Mouse (Mus musculus): ENCODE results near the gene Ebf1. TPM values are rescaled to one million over a fixed set of nuclear protein-coding genes. Genes with fewer than 3 reads are reported as not detected.

The Ebf1 gene
- polyA plus RNA-seq, 1 experiment from 2014 or later: 30.7 TPM

DNA sequence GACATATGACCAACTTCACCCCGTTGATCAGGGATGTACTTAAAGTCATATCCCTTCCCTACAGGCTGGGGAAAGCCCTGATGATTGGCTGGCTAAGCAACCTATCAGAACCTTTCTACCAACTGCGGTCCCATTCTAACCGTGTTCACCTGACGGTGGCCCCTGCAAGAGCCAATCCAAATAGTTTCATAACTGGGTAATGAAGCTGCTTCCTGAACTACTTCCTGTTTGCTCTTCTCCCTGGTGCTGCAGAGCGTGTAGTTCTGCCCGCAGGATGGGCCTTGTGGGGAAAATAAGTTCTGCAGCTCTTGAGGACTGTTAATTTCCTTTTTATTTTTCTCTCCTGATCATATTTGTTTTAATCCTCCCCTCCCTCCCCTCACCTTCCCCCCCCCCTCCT lies 311.3 kb downstream of the Ebf1 start:
- no peak for ATAC-seq
- WGBS: 92% methylated on average over 6 of the region's 6 CpGs
- no peak overlapping the region for H3K27ac ChIP-seq
- H3K4me2 ChIP-seq: no peak overlapping the region
- H3K4me1 ChIP-seq: peaks cover 3% of the 10 kb centered on the region; the same call in 1 of the 2 replicates
- H3K4me3 ChIP-seq: no peak overlapping the region
- H3K27me3 ChIP-seq: no peaks in the 10 kb centered on the region
- H3K9me3 ChIP-seq (replicated peaks): no peaks in the 10 kb centered on the region
- no peaks in the 10 kb centered on the region for H3K36me3 ChIP-seq (ENCODE audit: poor library complexity, severe bottlenecking)
- H3K9ac ChIP-seq: no peak overlapping the region

DNA sequence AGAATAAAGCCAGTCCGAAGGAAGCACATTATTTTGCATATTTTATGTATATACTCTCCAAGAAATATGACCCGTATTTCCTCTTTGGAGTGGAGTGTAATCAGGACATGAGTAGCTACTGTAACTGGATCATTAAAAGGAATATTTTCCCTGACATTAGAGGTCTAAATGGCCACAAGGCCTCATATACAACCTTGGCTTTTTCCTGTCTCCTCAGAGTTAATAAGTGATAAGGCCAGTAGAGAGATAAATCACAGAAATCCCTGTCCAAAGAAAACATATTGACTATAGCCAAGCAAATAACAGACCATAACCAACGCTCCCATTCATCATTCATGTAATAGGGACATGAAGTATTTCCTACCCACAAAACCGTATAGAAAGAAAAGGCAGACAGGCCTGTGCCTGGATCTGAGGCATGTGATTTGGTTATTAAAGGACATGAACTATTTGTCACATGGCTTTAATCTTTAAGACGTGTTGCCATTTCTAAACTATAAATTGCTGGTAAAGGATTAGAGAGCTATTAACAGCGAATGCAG lies 315.9 kb downstream of the Ebf1 start:
- no peak for ATAC-seq
- H3K9ac ChIP-seq: no peak overlapping the region
- no peaks in the 10 kb centered on the region for H3K36me3 ChIP-seq (ENCODE audit: poor library complexity, severe bottlenecking)
- H3K27me3 ChIP-seq: no peaks in the 10 kb centered on the region
- 75% methylated on average over 6 of the region's 6 CpGs for WGBS
- H3K4me1 ChIP-seq: no peaks in the 10 kb centered on the region
- H3K4me3 ChIP-seq: no peak overlapping the region
- no peaks in the 10 kb centered on the region for H3K9me3 ChIP-seq (replicated peaks)
- no peak overlapping the region for H3K27ac ChIP-seq
- H3K4me2 ChIP-seq: no peak overlapping the region

DNA sequence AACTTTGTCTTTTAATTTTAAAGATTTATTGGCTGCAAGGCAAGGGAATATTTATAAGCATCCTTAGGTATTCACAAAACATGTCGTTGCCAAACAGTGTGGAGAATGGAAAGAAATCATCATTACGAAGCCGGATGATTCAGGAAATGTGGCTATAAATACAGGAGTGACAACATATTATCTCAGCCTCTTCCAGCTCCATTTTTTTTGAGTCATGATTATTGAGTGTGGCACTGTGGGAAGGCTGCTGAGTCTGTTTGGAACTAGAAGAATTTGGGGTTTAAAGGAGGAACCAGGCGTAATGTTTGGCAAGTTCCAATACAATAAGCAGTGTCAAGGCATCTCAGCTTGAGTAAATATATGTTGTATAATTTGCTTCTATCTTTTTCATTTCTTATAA lies 326.7 kb downstream of the Ebf1 start:
- no peak overlapping the region for H3K4me3 ChIP-seq
- H3K9ac ChIP-seq: no peak overlapping the region
- no peak for ATAC-seq
- no peaks in the 10 kb centered on the region for H3K36me3 ChIP-seq (ENCODE audit: poor library complexity, severe bottlenecking)
- no peaks in the 10 kb centered on the region for H3K4me1 ChIP-seq
- no peak overlapping the region for H3K4me2 ChIP-seq
- no peak overlapping the region for H3K27ac ChIP-seq
- H3K27me3 ChIP-seq: no peaks in the 10 kb centered on the region
- WGBS: 83% methylated on average over 4 of the region's 4 CpGs
- H3K9me3 ChIP-seq (replicated peaks): no peaks in the 10 kb centered on the region

DNA sequence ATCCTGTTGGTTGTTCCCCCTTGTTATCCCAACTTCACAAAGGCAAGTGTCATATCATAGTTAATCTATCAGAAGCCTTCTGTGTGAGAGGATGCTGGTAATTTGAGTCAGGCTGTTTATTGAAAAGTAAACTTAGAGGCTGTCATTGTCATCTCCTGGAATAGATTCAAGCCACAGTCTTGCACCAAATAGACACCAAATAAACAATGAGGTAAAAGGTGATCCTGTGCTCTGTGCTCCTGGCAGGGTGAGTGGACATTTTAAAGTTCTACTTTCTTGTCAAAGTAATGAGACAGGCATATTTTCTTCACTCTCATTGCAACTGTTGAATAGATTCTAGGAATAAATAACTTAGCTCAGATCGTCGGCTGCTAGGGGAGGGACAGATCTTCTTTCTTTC lies 327.3 kb downstream of the Ebf1 start:
- WGBS: 73% methylated on average over 2 of the region's 2 CpGs
- Histone ChIP-seq H3K9me3 (replicated peaks) (no peaks in the 10 kb centered on the region), H3K36me3 (ENCODE audit: poor library complexity, severe bottlenecking) (no peaks in the 10 kb centered on the region), H3K9ac (no peak overlapping the region), H3K4me3 (no peak overlapping the region), H3K4me2 (no peak overlapping the region), H3K27me3 (no peaks in the 10 kb centered on the region), H3K4me1 (no peaks in the 10 kb centered on the region), H3K27ac (no peak overlapping the region)
- ATAC-seq: no peak

DNA sequence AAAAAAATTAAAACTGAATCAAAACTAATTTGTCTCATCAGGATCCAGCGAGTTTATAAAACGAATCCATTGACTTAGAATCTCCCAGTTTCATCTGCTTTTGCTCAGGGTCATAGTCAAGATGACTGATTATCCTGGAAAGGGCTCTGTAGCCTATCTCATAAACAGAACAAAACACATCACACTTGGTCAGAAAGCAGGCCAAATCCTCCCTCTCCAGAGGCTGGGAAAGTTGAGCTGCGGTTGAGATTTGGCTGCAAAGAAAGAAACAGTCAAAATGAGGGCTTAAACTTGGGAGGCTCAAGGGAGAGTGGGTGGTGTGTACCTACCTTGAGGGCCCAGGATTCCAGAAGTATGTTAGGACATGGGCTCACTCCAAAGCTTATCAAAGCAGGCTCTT lies 329.5 kb downstream of the Ebf1 start:
- no peaks in the 10 kb centered on the region for H3K27me3 ChIP-seq
- H3K4me2 ChIP-seq: no peak overlapping the region
- no peak for ATAC-seq
- WGBS: 92% methylated on average over 3 of the region's 3 CpGs
- H3K4me1 ChIP-seq: no peaks in the 10 kb centered on the region
- H3K27ac ChIP-seq: no peak overlapping the region
- H3K4me3 ChIP-seq: no peak overlapping the region
- H3K36me3 ChIP-seq (ENCODE audit: poor library complexity, severe bottlenecking): no peaks in the 10 kb centered on the region
- no peaks in the 10 kb centered on the region for H3K9me3 ChIP-seq (replicated peaks)
- H3K9ac ChIP-seq: no peak overlapping the region

DNA sequence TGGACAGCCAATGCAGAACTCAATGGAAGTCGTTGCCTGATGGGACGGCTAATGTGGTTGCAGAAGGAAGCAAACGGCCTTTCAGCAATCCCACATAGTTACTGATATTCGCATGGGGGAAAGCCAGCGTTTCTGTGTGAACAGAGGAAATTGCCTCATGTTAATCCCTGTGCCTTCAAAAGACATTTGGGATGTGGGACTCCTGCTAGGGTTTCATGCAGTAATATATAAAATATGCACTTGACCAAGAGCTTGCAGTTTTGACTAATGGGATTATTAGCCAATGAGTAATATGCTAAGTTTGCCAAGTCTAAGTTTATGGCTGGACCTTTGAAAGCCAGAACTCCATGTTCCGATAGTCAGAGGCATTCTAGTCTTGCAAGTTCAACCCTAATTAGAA lies 331.4 kb downstream of the Ebf1 start:
- no peaks in the 10 kb centered on the region for H3K27me3 ChIP-seq
- 90% methylated on average over 6 of the region's 6 CpGs for WGBS
- H3K27ac ChIP-seq: no peak overlapping the region
- no peak overlapping the region for H3K9ac ChIP-seq
- H3K4me3 ChIP-seq: no peak overlapping the region
- no peak for ATAC-seq
- H3K36me3 ChIP-seq (ENCODE audit: poor library complexity, severe bottlenecking): no peaks in the 10 kb centered on the region
- no peaks in the 10 kb centered on the region for H3K9me3 ChIP-seq (replicated peaks)
- H3K4me2 ChIP-seq: no peak overlapping the region
- no peaks in the 10 kb centered on the region for H3K4me1 ChIP-seq

DNA sequence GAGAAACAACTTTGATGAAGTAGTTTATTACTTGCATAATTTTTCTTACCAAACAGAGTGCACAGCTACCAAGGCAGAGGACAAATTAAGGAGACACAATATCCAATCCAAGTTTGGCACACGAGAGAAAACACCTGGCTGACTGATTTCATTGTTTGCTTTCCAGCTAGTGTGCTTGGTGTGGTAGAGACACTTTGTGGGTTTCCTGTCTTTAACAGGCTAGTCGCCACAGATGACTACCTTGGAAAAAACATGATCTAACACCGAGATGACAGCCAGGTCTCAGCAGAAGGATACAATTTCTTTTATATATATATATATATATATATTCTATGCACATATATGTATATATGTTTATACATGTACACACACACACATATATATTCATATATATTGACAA lies 332.0 kb downstream of the Ebf1 start:
- no peaks in the 10 kb centered on the region for H3K4me1 ChIP-seq
- no peaks in the 10 kb centered on the region for H3K9me3 ChIP-seq (replicated peaks)
- H3K9ac ChIP-seq: no peak overlapping the region
- ATAC-seq: no peak
- no peak overlapping the region for H3K4me3 ChIP-seq
- WGBS: 80% methylated on average over 3 of the region's 3 CpGs
- H3K4me2 ChIP-seq: no peak overlapping the region
- no peaks in the 10 kb centered on the region for H3K27me3 ChIP-seq
- H3K36me3 ChIP-seq (ENCODE audit: poor library complexity, severe bottlenecking): no peaks in the 10 kb centered on the region
- no peak overlapping the region for H3K27ac ChIP-seq

DNA sequence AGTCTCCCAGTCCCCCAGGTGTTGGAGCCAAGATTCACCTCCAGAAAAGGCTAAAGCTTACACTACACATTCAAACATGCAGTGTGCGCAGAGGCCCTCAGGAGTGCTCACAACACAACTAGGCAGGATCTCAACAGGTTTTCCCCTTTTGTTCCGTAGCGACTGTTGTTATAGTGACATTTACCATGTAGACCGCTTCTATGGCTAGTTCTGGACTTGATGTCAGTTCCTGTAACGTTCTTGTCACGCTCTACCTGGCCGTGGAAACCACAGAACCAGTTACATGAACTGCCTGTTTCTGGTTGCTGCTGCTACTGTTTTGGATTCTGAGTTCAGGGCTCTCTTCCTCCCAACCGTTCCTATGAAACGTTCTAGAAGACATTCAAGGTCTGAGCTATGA lies 333.2 kb downstream of the Ebf1 start:
- Histone ChIP-seq H3K9ac (no peak overlapping the region), H3K27me3 (no peaks in the 10 kb centered on the region), H3K4me2 (no peak overlapping the region), H3K4me1 (no peaks in the 10 kb centered on the region), H3K36me3 (ENCODE audit: poor library complexity, severe bottlenecking) (no peaks in the 10 kb centered on the region), H3K4me3 (no peak overlapping the region), H3K27ac (no peak overlapping the region), H3K9me3 (replicated peaks) (no peaks in the 10 kb centered on the region)
- WGBS: 94% methylated on average over 9 of the region's 9 CpGs
- no peak for ATAC-seq

DNA sequence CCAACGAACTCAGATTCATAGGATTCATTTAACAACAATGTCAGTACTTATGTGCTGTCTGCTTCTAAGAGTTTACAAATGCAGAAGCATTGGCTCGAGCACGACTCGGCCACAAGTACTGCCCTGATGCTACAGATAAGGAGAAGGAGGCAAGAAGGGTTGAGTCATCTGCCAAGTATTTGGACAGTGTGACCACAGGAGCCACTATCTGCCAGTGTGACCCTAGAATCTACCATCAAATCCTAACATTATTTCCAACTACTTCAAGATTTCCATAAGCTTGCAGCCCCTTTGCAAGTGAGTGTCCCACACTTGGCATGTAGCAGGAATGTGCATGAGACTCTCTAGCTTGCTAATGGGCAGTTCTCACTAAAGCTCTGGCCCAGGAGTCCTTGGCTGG lies 334.4 kb downstream of the Ebf1 start:
- Histone ChIP-seq H3K27me3 (no peaks in the 10 kb centered on the region), H3K9me3 (replicated peaks) (no peaks in the 10 kb centered on the region), H3K4me3 (no peak overlapping the region), H3K4me1 (no peaks in the 10 kb centered on the region), H3K4me2 (no peak overlapping the region), H3K36me3 (ENCODE audit: poor library complexity, severe bottlenecking) (no peaks in the 10 kb centered on the region), H3K27ac (no peak overlapping the region), H3K9ac (no peak overlapping the region)
- WGBS: 95% methylated on average over 4 of the region's 4 CpGs
- no peak for ATAC-seq

DNA sequence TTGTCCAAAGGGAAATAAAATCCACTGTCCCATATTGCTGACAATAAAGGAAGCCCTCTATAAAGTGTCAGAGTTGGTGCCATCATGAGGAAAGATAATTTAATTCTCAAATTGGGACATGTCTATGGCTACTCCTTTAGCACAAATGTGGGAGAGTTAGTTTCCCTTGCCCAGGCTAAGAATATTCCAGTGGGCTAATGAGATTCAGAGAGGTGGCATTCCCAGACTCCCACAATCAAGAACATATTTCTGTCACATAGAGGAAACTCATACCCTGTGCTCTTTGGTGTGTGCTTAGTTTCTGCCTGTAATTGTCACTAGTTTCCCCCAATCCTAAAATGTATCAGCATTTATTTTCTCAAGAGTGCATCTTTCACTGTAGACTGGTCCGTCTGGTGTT lies 336.2 kb downstream of the Ebf1 start:
- no peaks in the 10 kb centered on the region for H3K4me1 ChIP-seq
- H3K4me2 ChIP-seq: no peak overlapping the region
- no peak overlapping the region for H3K27ac ChIP-seq
- H3K9me3 ChIP-seq (replicated peaks): no peaks in the 10 kb centered on the region
- no peak overlapping the region for H3K9ac ChIP-seq
- no peaks in the 10 kb centered on the region for H3K36me3 ChIP-seq (ENCODE audit: poor library complexity, severe bottlenecking)
- ATAC-seq: no peak
- WGBS: 83% methylated on average over 1 of the region's 1 CpGs
- H3K27me3 ChIP-seq: no peaks in the 10 kb centered on the region
- no peak overlapping the region for H3K4me3 ChIP-seq

DNA sequence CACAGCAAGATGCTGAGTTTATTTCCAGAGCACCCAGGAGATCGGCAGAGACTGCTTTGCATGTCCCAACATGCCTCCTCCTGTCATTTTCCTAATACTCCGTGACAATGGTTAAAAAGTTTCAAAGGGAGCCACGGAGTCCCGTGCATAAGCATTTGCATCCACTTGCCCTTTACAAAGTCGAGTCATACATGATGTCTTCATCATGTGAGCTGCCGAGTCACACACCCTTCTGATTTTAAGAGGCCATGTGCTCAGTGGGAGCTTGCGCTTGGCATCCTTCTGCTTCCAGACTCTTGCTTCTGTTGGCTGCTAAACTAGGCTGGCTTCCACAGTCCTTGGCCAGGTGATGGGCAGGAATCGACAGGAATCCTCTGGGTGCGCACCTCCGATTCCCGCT lies 336.7 kb downstream of the Ebf1 start:
- Histone ChIP-seq H3K4me3 (no peak overlapping the region), H3K9me3 (replicated peaks) (no peaks in the 10 kb centered on the region), H3K27me3 (no peaks in the 10 kb centered on the region), H3K36me3 (ENCODE audit: poor library complexity, severe bottlenecking) (no peaks in the 10 kb centered on the region), H3K27ac (no peak overlapping the region), H3K9ac (no peak overlapping the region), H3K4me2 (no peak overlapping the region), H3K4me1 (no peaks in the 10 kb centered on the region)
- 87% methylated on average over 11 of the region's 11 CpGs for WGBS
- no peak for ATAC-seq

DNA sequence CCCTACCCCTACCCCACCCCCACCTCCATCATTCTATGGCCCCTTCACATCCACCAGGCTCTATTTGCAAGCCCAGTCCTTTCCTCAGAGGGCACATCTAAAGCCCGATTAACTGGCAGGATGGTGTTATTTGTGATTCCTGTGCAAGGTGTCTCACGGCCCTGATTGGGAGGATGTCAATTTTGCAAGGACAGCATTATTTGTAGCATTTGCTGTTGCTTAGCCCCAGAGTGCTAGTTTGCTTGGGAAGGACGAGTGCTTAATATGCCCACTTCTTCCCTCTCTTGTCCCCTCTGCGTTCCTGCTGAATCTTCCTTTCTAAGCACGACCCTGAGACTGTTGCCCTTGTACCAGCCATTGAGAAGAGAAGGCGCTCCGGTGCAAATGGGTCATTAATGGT lies 337.2 kb downstream of the Ebf1 start:
- Histone ChIP-seq H3K9me3 (replicated peaks) (no peaks in the 10 kb centered on the region), H3K9ac (no peak overlapping the region), H3K4me2 (no peak overlapping the region), H3K27me3 (no peaks in the 10 kb centered on the region), H3K27ac (no peak overlapping the region), H3K4me1 (no peaks in the 10 kb centered on the region), H3K4me3 (no peak overlapping the region), H3K36me3 (ENCODE audit: poor library complexity, severe bottlenecking) (no peaks in the 10 kb centered on the region)
- ATAC-seq: no peak
- WGBS: 86% methylated on average over 7 of the region's 7 CpGs

DNA sequence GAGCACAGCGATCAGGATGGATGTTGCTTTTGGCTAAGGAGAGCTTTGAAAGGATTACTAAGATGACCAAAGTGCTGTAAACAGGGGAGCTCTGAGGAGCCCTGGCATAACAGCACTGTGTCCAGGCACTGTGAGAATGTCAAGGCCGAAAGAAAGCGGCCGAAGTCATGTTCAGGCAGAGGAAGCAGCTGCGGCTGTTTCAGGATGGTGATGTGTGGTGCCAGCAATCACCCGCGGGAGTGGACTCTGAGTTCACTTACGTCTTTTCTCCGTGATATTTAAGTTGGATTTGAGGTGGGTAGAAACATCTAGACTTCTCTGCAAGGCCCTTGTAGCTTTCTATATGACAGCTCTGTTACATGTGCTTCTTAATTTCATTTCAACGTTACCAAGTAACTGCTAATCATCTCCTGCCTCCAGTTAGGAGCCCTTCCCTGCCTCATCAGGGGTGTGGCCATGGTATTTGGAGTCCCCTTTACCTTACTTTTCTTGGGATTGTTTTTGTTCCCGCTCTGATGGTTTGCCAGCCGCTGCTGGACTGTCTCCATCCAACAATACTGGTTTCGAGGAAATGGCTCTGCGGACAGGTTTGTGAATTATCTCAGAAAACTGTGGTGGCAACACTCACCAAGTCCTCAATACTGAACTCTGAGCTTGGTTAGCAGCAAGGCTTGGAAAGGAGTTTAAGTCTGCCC lies 345.8 kb downstream of the Ebf1 start:
- Histone ChIP-seq H3K9ac (no peak overlapping the region), H3K4me1 (no peaks in the 10 kb centered on the region), H3K27ac (no peak overlapping the region), H3K27me3 (0 out of 2 replicates have a peak, but pooled peaks cover 2% of the 10 kb centered on the region), H3K36me3 (ENCODE audit: poor library complexity, severe bottlenecking) (no peaks in the 10 kb centered on the region), H3K9me3 (replicated peaks) (no peaks in the 10 kb centered on the region), H3K4me3 (no peak overlapping the region), H3K4me2 (no peak overlapping the region)
- 86% methylated on average over 14 of the region's 14 CpGs for WGBS
- ATAC-seq: no peak
